Mouse (Mus musculus): ENCODE measurements around the gene Car6. TPM values are rescaled to one million over a fixed set of nuclear protein-coding genes. Genes with fewer than 3 reads are reported as not detected.

Gene Car6
- polyA plus RNA-seq (2016; fragmentation: Nextera tagmentation; extraction: Ambion mirVana): 0.22 TPM in 1 of 2 replicates, not detected in the other

GRCm38 (mm10) chr4:150201232-150201631, at the start of gene Car6:
Car6 (minus strand) TSS chr4:150201332.
- DNase-seq (ENCODE audit: extremely low spot score, low spot score): no peak
- WGBS: 67% methylated on average over 5 of the region's 5 CpGs

GRCm38 (mm10) chr4:150249731-150250270, 48.7 kb upstream of the Car6 start:
- Histone ChIP-seq H3K9me3 (no peaks in the 10 kb centered on the region), H3K27ac (no peak overlapping the region), H3K4me1 (peaks cover 30% of the 10 kb centered on the region), H3K4me3 (no peak overlapping the region), H3K27me3 (ENCODE audit: poor library complexity, severe bottlenecking) (no peaks in the 10 kb centered on the region), H3K36me3 (replicated peaks) (peaks cover 92% of the 10 kb centered on the region)
- DNase-seq (ENCODE audit: extremely low spot score, low spot score): no peak
- WGBS: 83% methylated on average over 5 of the region's 5 CpGs

More at GRCm38 (mm10) chr4:150201232-150201631, at the start of gene Car6:
- no peaks in the 10 kb centered on the region for H3K27me3 ChIP-seq (ENCODE audit: poor library complexity, severe bottlenecking)
- peak within 1 kb of the TSS; percentile 37; the same call in 1 of the 2 replicates for H3K27ac ChIP-seq
- no peak within 1 kb of the TSS for H3K4me3 ChIP-seq
- H3K4me1 ChIP-seq: peaks cover 22% of the 10 kb centered on the region
- no peaks in the 10 kb centered on the region for H3K36me3 ChIP-seq (replicated peaks)
- no peaks in the 10 kb centered on the region for H3K9me3 ChIP-seq

- H3K4me1 ChIP-seq: peaks cover 25% of the 10 kb centered on the region
- H3K9me3 ChIP-seq: no peaks in the 10 kb centered on the region
- H3K4me3 ChIP-seq: no peak overlapping the region
- 85% methylated on average over 5 of the region's 5 CpGs for WGBS
- no peak overlapping the region for H3K27ac ChIP-seq
- H3K36me3 ChIP-seq (replicated peaks): peaks cover 95% of the 10 kb centered on the region
- DNase-seq (ENCODE audit: extremely low spot score, low spot score): no peak
- H3K27me3 ChIP-seq (ENCODE audit: poor library complexity, severe bottlenecking): no peaks in the 10 kb centered on the region
Measured at GRCm38 (mm10) chr4:150248917-150249316, 47.8 kb upstream of the Car6 start.

GRCm38 (mm10) chr4:150248009-150248408, 46.9 kb upstream of the Car6 start:
- DNase-seq (ENCODE audit: extremely low spot score, low spot score): peak; percentile 60
- Histone ChIP-seq H3K36me3 (replicated peaks) (peaks cover 99% of the 10 kb centered on the region), H3K9me3 (no peaks in the 10 kb centered on the region), H3K4me1 (peaks cover 28% of the 10 kb centered on the region), H3K4me3 (no peak overlapping the region), H3K27ac (no peak overlapping the region), H3K27me3 (ENCODE audit: poor library complexity, severe bottlenecking) (no peaks in the 10 kb centered on the region)
- WGBS: 73% methylated on average over 5 of the region's 5 CpGs

GRCm38 (mm10) chr4:150245876-150246275, 44.7 kb upstream of the Car6 start:
- H3K4me1 ChIP-seq: peaks cover 43% of the 10 kb centered on the region
- peaks cover 100% of the 10 kb centered on the region for H3K36me3 ChIP-seq (replicated peaks)
- 75% methylated on average over 2 of the region's 2 CpGs for WGBS
- no peak for DNase-seq (ENCODE audit: extremely low spot score, low spot score)
- no peak overlapping the region for H3K27ac ChIP-seq
- H3K9me3 ChIP-seq: no peaks in the 10 kb centered on the region
- H3K4me3 ChIP-seq: no peak overlapping the region
- no peaks in the 10 kb centered on the region for H3K27me3 ChIP-seq (ENCODE audit: poor library complexity, severe bottlenecking)

GRCm38 (mm10) chr4:150242745-150243144, 41.6 kb upstream of the Car6 start:
- no peak for DNase-seq (ENCODE audit: extremely low spot score, low spot score)
- Histone ChIP-seq H3K9me3 (no peaks in the 10 kb centered on the region), H3K4me1 (peaks cover 55% of the 10 kb centered on the region), H3K4me3 (no peak overlapping the region), H3K27me3 (ENCODE audit: poor library complexity, severe bottlenecking) (no peaks in the 10 kb centered on the region), H3K36me3 (replicated peaks) (peaks cover 92% of the 10 kb centered on the region), H3K27ac (no peak overlapping the region)
- WGBS: 89% methylated on average over 5 of the region's 5 CpGs

- 70% methylated on average over 4 of the region's 4 CpGs for WGBS
- Histone ChIP-seq H3K4me1 (peaks cover 58% of the 10 kb centered on the region), H3K36me3 (replicated peaks) (peaks cover 82% of the 10 kb centered on the region), H3K4me3 (peak overlapping the region; percentile 2; the same call in 1 of the 2 replicates), H3K27ac (no peak overlapping the region), H3K9me3 (no peaks in the 10 kb centered on the region), H3K27me3 (ENCODE audit: poor library complexity, severe bottlenecking) (no peaks in the 10 kb centered on the region)
- DNase-seq (ENCODE audit: extremely low spot score, low spot score): no peak
Measured at GRCm38 (mm10) chr4:150241708-150242107, 40.6 kb upstream of the Car6 start.

GRCm38 (mm10) chr4:150240381-150240886, 39.3 kb upstream of the Car6 start:
- Histone ChIP-seq H3K36me3 (replicated peaks) (peaks cover 69% of the 10 kb centered on the region), H3K4me1 (peaks cover 70% of the 10 kb centered on the region)
- 86% methylated on average over 1 of the region's 1 CpGs for WGBS

GRCm38 (mm10) chr4:150239951-150240368, 38.8 kb upstream of the Car6 start:
- H3K4me3 ChIP-seq: peak overlapping the region; percentile 93
- 4% methylated on average over 6 of the region's 6 CpGs for WGBS
- H3K36me3 ChIP-seq (replicated peaks): peaks cover 64% of the 10 kb centered on the region
- peak; percentile 79 for DNase-seq (ENCODE audit: extremely low spot score, low spot score)
- no peaks in the 10 kb centered on the region for H3K9me3 ChIP-seq
- no peaks in the 10 kb centered on the region for H3K27me3 ChIP-seq (ENCODE audit: poor library complexity, severe bottlenecking)
- H3K4me1 ChIP-seq: peaks cover 75% of the 10 kb centered on the region
- peak overlapping the region; percentile 100 for H3K27ac ChIP-seq

More at GRCm38 (mm10) chr4:150240381-150240886, 39.3 kb upstream of the Car6 start:
- Histone ChIP-seq H3K9me3 (no peaks in the 10 kb centered on the region), H3K27ac (no peak overlapping the region), H3K27me3 (ENCODE audit: poor library complexity, severe bottlenecking) (no peaks in the 10 kb centered on the region), H3K4me3 (peak overlapping the region; percentile 93)
- no peak for DNase-seq (ENCODE audit: extremely low spot score, low spot score)

- Histone ChIP-seq H3K36me3 (replicated peaks) (peaks cover 60% of the 10 kb centered on the region), H3K27ac (peak overlapping the region; percentile 100), H3K4me1 (peaks cover 80% of the 10 kb centered on the region), H3K4me3 (peak overlapping the region; percentile 93), H3K9me3 (no peaks in the 10 kb centered on the region), H3K27me3 (ENCODE audit: poor library complexity, severe bottlenecking) (no peaks in the 10 kb centered on the region)
- no peak for DNase-seq (ENCODE audit: extremely low spot score, low spot score)
- 40% methylated on average over 6 of the region's 6 CpGs for WGBS
Measured at GRCm38 (mm10) chr4:150239503-150239902, 38.4 kb upstream of the Car6 start.

- H3K27ac ChIP-seq: peak overlapping the region; percentile 100
- H3K4me3 ChIP-seq: peak overlapping the region; percentile 93
- H3K27me3 ChIP-seq (ENCODE audit: poor library complexity, severe bottlenecking): no peaks in the 10 kb centered on the region
- H3K36me3 ChIP-seq (replicated peaks): peaks cover 55% of the 10 kb centered on the region
- 21% methylated on average over 5 of the region's 5 CpGs for whole genome bisulfite sequencing
- DNase-seq (ENCODE audit: extremely low spot score, low spot score): no peak
- H3K9me3 ChIP-seq: no peaks in the 10 kb centered on the region
- H3K4me1 ChIP-seq: peaks cover 84% of the 10 kb centered on the region
Measured at GRCm38 (mm10) chr4:150239087-150239480, 38.0 kb upstream of the Car6 start.

- WGBS: 1% methylated on average over 3 of the region's 3 CpGs
- Histone ChIP-seq H3K9me3 (no peaks in the 10 kb centered on the region), H3K4me1 (peaks cover 85% of the 10 kb centered on the region), H3K27ac (peak overlapping the region; percentile 100), H3K36me3 (replicated peaks) (peaks cover 50% of the 10 kb centered on the region), H3K27me3 (ENCODE audit: poor library complexity, severe bottlenecking) (no peaks in the 10 kb centered on the region), H3K4me3 (peak overlapping the region; percentile 93)
- DNase-seq (ENCODE audit: extremely low spot score, low spot score): peak; percentile 58
Measured at GRCm38 (mm10) chr4:150238433-150239086, 37.4 kb upstream of the Car6 start.

All from forebrain, embryonic 10.5 days (tissue).